Mouse (Mus musculus) adrenal gland, postnatal 25 days (tissue): ENCODE results near the gene Scaf8. TPM values are rescaled to one million over a fixed set of nuclear protein-coding genes. Genes with fewer than 3 reads are reported as not detected.

Experiments
- total RNA-seq: library from RNA; stranded (reverse); gene quantifications from 2 replicates; pipeline ENCODE4 v1.2.3, GENCODE M21; 2021

Scaf8 gene
- total RNA-seq, 1 experiment from 2014 or later = 47.1 TPM

Other genes starting within 250 kb of the Scaf8 start
- 45.6 and 47.1 TPM in 2 replicates for gene Tiam2, start 211.6 kb downstream of the Scaf8 start, total RNA-seq